In the genomic region with DNA sequence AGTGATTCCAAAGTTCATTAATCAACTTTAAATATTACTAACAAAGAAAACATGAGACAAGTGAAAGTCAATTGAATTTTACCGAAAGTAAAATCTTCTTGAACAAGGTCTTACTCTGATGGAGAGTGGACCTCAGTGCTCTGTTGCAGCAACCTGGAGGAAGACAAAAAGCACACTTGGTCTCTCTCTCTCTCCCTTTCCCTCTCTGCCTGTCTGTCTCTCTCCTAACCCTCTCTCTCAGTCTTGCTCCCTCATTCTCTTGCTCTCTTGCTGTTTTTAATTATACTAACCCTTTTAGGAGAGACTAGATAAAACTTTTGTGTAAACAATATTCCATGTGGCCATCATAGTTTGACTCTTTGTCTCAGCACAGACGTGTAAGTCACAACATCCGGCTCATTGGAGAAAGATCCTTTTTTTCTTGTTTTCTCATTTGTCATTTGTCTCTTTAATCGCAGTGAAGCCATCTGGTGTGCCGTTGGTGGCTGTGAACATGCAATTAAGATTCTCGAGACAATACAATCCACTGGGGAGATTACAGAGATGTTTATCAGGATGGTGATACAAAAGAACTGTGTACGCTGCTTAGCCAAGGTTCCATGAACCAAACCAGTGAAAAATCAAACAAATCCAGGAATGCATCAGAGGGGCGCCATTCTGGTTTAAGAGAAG, we compare ENCODE assay signal across 11 mouse cellular contexts.
A peak's percentile ranks its signal among the peaks of the same experiment; 100 is the strongest.
DNase-seq lines count a peak whose midpoint lies in the region; TF ChIP-seq lines count a peak whose summit lies in the region.
"Had no signal": no experiment of that assay in that cellular context is flagged by ENCODE, and none has a peak within 500 bp of the region (broad histone marks: within the 10 kb centered on the region; RNA-seq: fewer than 3 reads in every experiment).

No protein-coding gene starts in this region.

- DNase-seq in layer of hippocampus, adult 11-12 months (ENCODE audit: low spot score) = peak; percentile 13
- DNase-seq in layer of hippocampus, postnatal 25 days (ENCODE audit: extremely low spot score in 1 of 2, low spot score in 1 of 2) = no peak
- DNase-seq in brain, adult 2 months (ENCODE audit: low read depth, low spot score) = peak; percentile 42
- DNase-seq in brain, embryonic 14.5 days (ENCODE audit: low read depth) = peak; percentile 84
- DNase-seq in layer of hippocampus, adult 8-10 months (ENCODE audit: low spot score in 2 of 2) = peak; percentile 23 to 29
- no peak for DNase-seq in right cerebral cortex, postnatal 36 days (ENCODE audit: low spot score in 2 of 2)
- no peak for DNase-seq in heart, adult 18-20 months
- DNase-seq: cerebellum, adult 11 months; cerebellum, postnatal 25 days; lung, postnatal 14 days; right cerebral cortex, postnatal 14 days had no signal

- TF ChIP-seq POLR2A in brain, embryonic 14.5 days (IDR thresholded peaks at IDR 0.05; ENCODE audit: borderline replicate concordance, extremely low read depth, insufficient read depth, insufficient read length, poor library complexity, severe bottlenecking) = no peak

- no peak for TF ChIP-seq CTCF in brain, embryonic 14.5 days (IDR thresholded peaks at IDR 0.05; ENCODE audit: borderline replicate concordance, extremely low read depth, insufficient read depth, insufficient read length)

Comparison
In these comparisons a context has a peak if more than half of its experiments do, and no peak if none do; other contexts are left out.
1. DNase-seq: peak in layer of hippocampus, adult 11-12 months (single experiment), brain, adult 2 months (single experiment), brain, embryonic 14.5 days (single experiment) and layer of hippocampus, adult 8-10 months (2 of 2); none in layer of hippocampus, postnatal 25 days (0 of 2), right cerebral cortex, postnatal 36 days (0 of 2) and heart, adult 18-20 months (0 of 2).